Mouse (Mus musculus) midbrain, embryonic 16.5 days (tissue): ENCODE measurements around the gene Vmac. TPM values are rescaled to one million over a fixed set of nuclear protein-coding genes. Genes with fewer than 3 reads are reported as not detected.

Source experiments
- ATAC-seq: fragments of 200-750 bp; cut with Nextera tagmentation; 2 replicates; pipeline ENCODE4 v1.8.0; 2017; ENCODE audit warnings: moderate TSS enrichment
- H3K27ac ChIP-seq: fragments of 300-500 bp; sonication (generic); 2 replicates; pipeline ENCODE4 v1.5.1; 2014; ENCODE audit warnings: mild to moderate bottlenecking, low read length, mixed read lengths
- H3K27me3 ChIP-seq: fragments of 300-500 bp; sonication (generic); 2 replicates; pipeline ENCODE4 v1.6.1; 2014; ENCODE audit warnings: low read depth, low read length, mixed read lengths; ENCODE audit not compliant: control insufficient read depth, insufficient read depth
- H3K36me3 ChIP-seq: fragments of 300-500 bp; sonication (generic); 2 replicates; pipeline ENCODE4 v1.6.1; 2014; ENCODE audit warnings: mild to moderate bottlenecking, low read length, moderate library complexity, mixed read lengths; ENCODE audit not compliant: control insufficient read depth, insufficient read depth
- H3K4me1 ChIP-seq: fragments of 300-500 bp; sonication (generic); 2 replicates; pipeline ENCODE4 v1.6.1; 2014; ENCODE audit warnings: mild to moderate bottlenecking, low read length, mixed read lengths; ENCODE audit not compliant: control insufficient read depth, insufficient read depth
- H3K4me2 ChIP-seq: fragments of 300-500 bp; sonication (generic); 2 replicates; pipeline ENCODE4 v1.6.1; 2014; ENCODE audit warnings: mild to moderate bottlenecking, low read length, mixed read lengths
- H3K4me3 ChIP-seq: fragments of 300-500 bp; sonication (generic); 2 replicates; pipeline ENCODE4 v1.5.1; 2014; ENCODE audit warnings: low read depth, mild to moderate bottlenecking, low read length, moderate library complexity, mixed read lengths
- H3K9ac ChIP-seq: fragments of 300-500 bp; sonication (generic); 2 replicates; pipeline ENCODE4 v1.6.1; 2014; ENCODE audit warnings: low read depth, low read length, mixed read lengths
- H3K9me3 ChIP-seq: fragments of 300-500 bp; sonication (generic); replicated peaks from 2 replicates; pipeline ENCODE4 v1.6.1; 2014; ENCODE audit warnings: mild to moderate bottlenecking, low read length, mixed read lengths; ENCODE audit not compliant: control insufficient read depth, poor library complexity, severe bottlenecking
- WGBS: fragments of 180-500 bp; shearing (Covaris S2); extraction: QIAGEN DNeasy Blood & Tissue Kit; methylation state at CpG from one replicate; pipeline ENCODE4 v1.1.7; 2014; 5-methylcytosine and 5-hydroxymethylcytosine counted together
- polyA plus RNA-seq: library from polyadenylated mRNA; unstranded; fragments of >200 nt; fragmentation: Nextera tagmentation; extraction: Ambion mirVana; gene quantifications from 2 replicates; pipeline ENCODE4 v1.2.1, GENCODE M21; 2015

Vmac gene
- polyA plus RNA-seq, 1 experiment from 2014 or later = 16.1 TPM

DNA sequence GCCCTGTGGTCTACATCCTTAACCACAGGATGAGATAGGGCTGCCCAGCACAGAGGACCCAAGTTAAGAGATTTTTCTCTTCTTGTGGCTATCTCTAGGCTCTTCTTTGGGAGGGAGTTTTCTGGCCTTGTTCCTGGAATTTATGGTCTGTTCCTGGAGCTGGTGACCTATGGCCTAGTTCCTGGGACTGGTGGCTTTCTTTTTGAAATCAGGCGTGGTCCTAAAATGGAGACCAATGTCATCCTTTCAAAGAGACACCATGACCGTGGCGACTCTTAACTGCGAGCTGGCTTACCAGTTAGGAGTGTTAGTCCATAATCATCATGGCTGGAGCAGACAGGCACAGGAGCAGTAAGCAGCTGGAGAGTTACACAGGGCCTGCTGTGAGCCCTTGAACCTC lies 51.4 kb downstream of the Vmac start:
- H3K4me2 ChIP-seq = no peak overlapping the region
- H3K27ac ChIP-seq = no peak overlapping the region
- no peak for ATAC-seq
- WGBS = 92% methylated on average over 4 of the region's 4 CpGs
- no peak overlapping the region for H3K9ac ChIP-seq
- no peaks in the 10 kb centered on the region for H3K36me3 ChIP-seq
- peaks cover 5% of the 10 kb centered on the region; the same call in 1 of the 2 replicates for H3K4me1 ChIP-seq
- H3K9me3 ChIP-seq = no peaks in the 10 kb centered on the region
- H3K27me3 ChIP-seq = no peaks in the 10 kb centered on the region; the same call in none of the 2 replicates
- H3K4me3 ChIP-seq = no peak overlapping the region

- no peak for ATAC-seq
- 3% methylated on average over 10 of the region's 10 CpGs for WGBS
- Histone ChIP-seq H3K36me3 (no peaks in the 10 kb centered on the region), H3K27ac (no peak overlapping the region), H3K4me1 (peaks cover 5% of the 10 kb centered on the region; the same call in 1 of the 2 replicates), H3K27me3 (no peaks in the 10 kb centered on the region; the same call in none of the 2 replicates), H3K9me3 (no peaks in the 10 kb centered on the region), H3K9ac (no peak overlapping the region), H3K4me3 (no peak overlapping the region), H3K4me2 (no peak overlapping the region)
These were observed 53.5 kb downstream of the Vmac start for GRCm38 (mm10) chr17:56664333-56664732.

Other genes with a start within 250 kb of the Vmac start
- gene Ptprs, start 241.5 kb downstream of the Vmac start, polyA plus RNA-seq = 293 and 299 TPM in 2 replicates
- gene Znrf4, start 205.6 kb downstream of the Vmac start, polyA plus RNA-seq = not detected in 2 replicates
- gene Gm20219, start 163.6 kb downstream of the Vmac start, polyA plus RNA-seq = 0.95 and 1.3 TPM in 2 replicates
- gene Safb2, start 133.4 kb downstream of the Vmac start, polyA plus RNA-seq = 63.2 and 70.6 TPM in 2 replicates
- gene Safb, start 133.2 kb downstream of the Vmac start, polyA plus RNA-seq = 121 and 122 TPM in 2 replicates
- 171 and 182 TPM in 2 replicates for gene 2410015M20Rik, start 108.3 kb downstream of the Vmac start, polyA plus RNA-seq
- 789 and 838 TPM in 2 replicates for gene Rpl36, start 104.6 kb downstream of the Vmac start, polyA plus RNA-seq
- 42.8 and 43.0 TPM in 2 replicates for gene Lonp1, start 91.1 kb downstream of the Vmac start, polyA plus RNA-seq
- 1.8 and 2.1 TPM in 2 replicates for gene Catsperd, start 89.9 kb downstream of the Vmac start, polyA plus RNA-seq
- 107 and 112 TPM in 2 replicates for gene Ranbp3, start 44.7 kb downstream of the Vmac start, polyA plus RNA-seq
- 492 and 497 TPM in 2 replicates for gene Ndufa11, start 255 bp downstream of the Vmac start, polyA plus RNA-seq
- gene Nrtn, start 39.5 kb upstream of the Vmac start, polyA plus RNA-seq = 2.5 and 4.0 TPM in 2 replicates
- 96.8 and 106 TPM in 2 replicates for gene Dus3l, start 46.7 kb upstream of the Vmac start, polyA plus RNA-seq
- 0.97 and 1.1 TPM in 2 replicates for gene Prr22, start 52.2 kb upstream of the Vmac start, polyA plus RNA-seq
- 3.9 and 4.8 TPM in 2 replicates for gene Rfx2, start 113.0 kb upstream of the Vmac start, polyA plus RNA-seq
- gene Acsbg2, start 156.4 kb upstream of the Vmac start, polyA plus RNA-seq = not detected in 2 replicates
- 0.57 and 0.63 TPM in 2 replicates for gene 1700061G19Rik, start 157.5 kb upstream of the Vmac start, polyA plus RNA-seq
- 91.4 and 95.3 TPM in 2 replicates for gene Mllt1, start 217.4 kb upstream of the Vmac start, polyA plus RNA-seq